Mouse (Mus musculus): ENCODE measurements around the gene Ctnna3.

- TF ChIP-seq POLR2A (IDR thresholded peaks at IDR 0.05; ENCODE audit: control insufficient read depth in 1 of 2, insufficient read depth in 1 of 2, low read depth in 1 of 2, low read length in 2 of 2, poor library complexity in 1 of 2) (no peak), EP300 (IDR thresholded peaks at IDR 0.05; ENCODE audit: low read depth in 1 of 2, low read length in 2 of 2) (no peak), CTCF (IDR thresholded peaks at IDR 0.05 in 2 of 3, conservative IDR thresholded peaks at IDR 0.05 in 1 of 3; ENCODE audit: control insufficient read depth in 1 of 3, insufficient read depth in 1 of 3, low read depth in 2 of 3, low read length in 3 of 3, poor library complexity in 1 of 3, severe bottlenecking in 1 of 3) (no peak), GATA1 (IDR thresholded peaks at IDR 0.05; ENCODE audit: low read depth, low read length) (no peak), TBP (IDR thresholded peaks at IDR 0.05; ENCODE audit: low read depth, low read length) (no peak)
Measured at GRCm38 (mm10) chr10:64086183-64086566, 656.3 kb downstream of the Ctnna3 start.
